Mouse (Mus musculus) bone marrow macrophage, adult 2 months (primary cell): Measurements from ENCODE around the gene Higd1c.

ENCODE experiments used
- CTCF ChIP-seq: IDR thresholded peaks from 2 replicates; pipeline ENCODE4 v1.5.1; 2012; ENCODE audit warnings: low read depth, mild to moderate bottlenecking, low read length, moderate library complexity
- POLR2A ChIP-seq: IDR thresholded peaks from 2 replicates; pipeline ENCODE4 v1.6.1; 2012; ENCODE audit warnings: mild to moderate bottlenecking, low read depth, low read length, borderline replicate concordance

GRCm38 (mm10) chr15:100406088-100406487, 41.7 kb downstream of the Higd1c start:
- TF ChIP-seq CTCF (no peak), POLR2A (no peak)
